Mouse (Mus musculus): ENCODE data around the gene Olfr1392. TPM values are rescaled to one million over a fixed set of nuclear protein-coding genes. Genes with fewer than 3 reads are reported as not detected.

Olfr1392 gene
- polyA plus RNA-seq, 1 experiment = 0.09 TPM

DNA sequence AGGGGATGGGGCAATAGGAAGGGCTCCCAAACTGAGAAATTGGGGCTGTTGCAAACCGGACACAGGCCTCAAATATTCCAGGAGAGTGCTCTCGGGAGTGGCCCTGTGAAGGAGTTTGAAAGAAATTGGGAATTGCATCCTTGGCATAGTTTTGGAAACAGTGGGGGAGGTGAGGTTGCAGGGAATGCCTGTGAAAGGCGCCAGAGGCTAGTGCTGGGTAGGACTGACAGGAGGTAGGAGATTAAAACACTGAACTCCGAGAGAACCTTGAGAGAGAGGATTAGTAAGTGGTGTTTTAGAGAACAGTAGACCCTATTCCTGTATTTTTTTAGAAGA lies 40.5 kb upstream of the Olfr1392 start:
- TF ChIP-seq POLR2A (IDR thresholded peaks at IDR 0.05; ENCODE audit: borderline replicate concordance, extremely low read depth, low read depth, low read length) (no peak), CTCF (IDR thresholded peaks at IDR 0.05; ENCODE audit: insufficient read depth, low read length) (no peak)
- peak overlapping the region; percentile 81 for H3K4me3 ChIP-seq (replicated peaks; ENCODE audit: extremely low read depth, low read depth, low read length)
- WGBS = 2% methylated on average over 4 of the region's 4 CpGs
- peaks cover 25% of the 10 kb centered on the region for H3K4me1 ChIP-seq (ENCODE audit: control insufficient read depth, insufficient read depth, low read length)
- DNase-seq = no peak

DNA sequence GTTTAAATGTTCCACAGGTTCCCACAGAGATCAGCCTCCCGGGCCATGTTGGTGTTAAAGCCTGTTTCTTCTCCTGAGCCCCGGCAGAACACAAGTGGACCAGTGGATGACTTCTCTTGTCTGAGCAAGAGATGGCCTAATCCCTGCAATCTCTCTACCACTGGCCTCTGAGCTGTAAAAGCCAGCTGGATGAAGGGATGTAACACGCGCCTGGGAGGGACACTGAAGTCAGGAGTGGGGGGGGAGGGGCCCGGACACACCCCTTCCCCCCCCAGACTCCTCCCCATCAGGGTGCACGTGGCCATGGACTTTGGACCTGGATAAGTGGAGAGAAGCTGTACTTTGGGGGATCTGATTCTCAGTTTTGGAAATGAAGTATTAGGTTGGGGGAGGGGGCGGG lies 39.9 kb upstream of the Olfr1392 start:
- no peak overlapping the region for H3K4me3 ChIP-seq (replicated peaks; ENCODE audit: extremely low read depth, low read depth, low read length)
- WGBS = 19% methylated on average over 7 of the region's 7 CpGs
- no peak for DNase-seq
- TF ChIP-seq POLR2A (IDR thresholded peaks at IDR 0.05; ENCODE audit: borderline replicate concordance, extremely low read depth, low read depth, low read length) (no peak; the same call in 1 of the 2 replicates), CTCF (IDR thresholded peaks at IDR 0.05; ENCODE audit: insufficient read depth, low read length) (no peak)
- peaks cover 28% of the 10 kb centered on the region for H3K4me1 ChIP-seq (ENCODE audit: control insufficient read depth, insufficient read depth, low read length)

DNA sequence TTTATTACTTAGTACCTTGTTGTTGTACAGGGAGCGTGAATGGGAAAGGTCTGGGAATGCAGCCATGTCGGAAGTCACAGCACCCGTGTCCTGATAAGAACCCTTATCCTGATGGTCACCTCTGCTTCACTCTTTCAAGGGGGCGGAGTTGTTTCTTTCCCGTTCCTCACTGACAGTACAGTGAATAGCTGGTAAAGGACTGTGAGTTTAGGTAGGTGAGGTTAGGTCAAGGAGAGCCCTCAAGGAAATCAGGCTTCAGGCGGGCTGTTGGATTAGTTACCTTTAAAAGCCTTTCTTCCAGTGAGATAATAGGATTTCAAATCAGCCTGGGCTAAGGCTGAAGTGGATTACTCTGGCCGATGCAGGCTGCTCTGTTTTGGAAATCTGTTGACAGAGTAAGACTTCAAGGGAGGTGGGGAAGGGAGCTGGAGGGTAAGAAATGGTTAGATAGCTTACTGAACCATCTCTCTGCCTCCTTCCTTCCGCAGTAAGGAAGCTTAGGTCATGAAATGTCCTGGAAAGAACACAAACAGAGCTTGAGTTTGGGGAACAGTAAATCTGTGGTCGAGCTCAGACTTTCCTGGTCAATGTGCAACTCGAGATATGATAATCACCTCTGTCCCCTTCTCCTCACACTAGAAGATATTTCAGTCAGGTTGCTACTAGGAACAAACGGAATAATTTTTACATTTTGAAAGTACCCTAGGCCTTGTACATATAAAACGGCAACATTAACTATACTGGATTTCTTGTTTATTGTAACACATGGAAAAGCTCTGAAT lies 39.3 kb upstream of the Olfr1392 start:
- DNase-seq = no peak
- WGBS = 22% methylated on average over 12 of the region's 12 CpGs
- TF ChIP-seq POLR2A (IDR thresholded peaks at IDR 0.05; ENCODE audit: borderline replicate concordance, extremely low read depth, low read depth, low read length) = no peak
- TF ChIP-seq CTCF (IDR thresholded peaks at IDR 0.05; ENCODE audit: insufficient read depth, low read length) = no peak
- Histone ChIP-seq H3K4me1 (ENCODE audit: control insufficient read depth, insufficient read depth, low read length) (peaks cover 28% of the 10 kb centered on the region), H3K4me3 (replicated peaks; ENCODE audit: extremely low read depth, low read depth, low read length) (no peak overlapping the region)

DNA sequence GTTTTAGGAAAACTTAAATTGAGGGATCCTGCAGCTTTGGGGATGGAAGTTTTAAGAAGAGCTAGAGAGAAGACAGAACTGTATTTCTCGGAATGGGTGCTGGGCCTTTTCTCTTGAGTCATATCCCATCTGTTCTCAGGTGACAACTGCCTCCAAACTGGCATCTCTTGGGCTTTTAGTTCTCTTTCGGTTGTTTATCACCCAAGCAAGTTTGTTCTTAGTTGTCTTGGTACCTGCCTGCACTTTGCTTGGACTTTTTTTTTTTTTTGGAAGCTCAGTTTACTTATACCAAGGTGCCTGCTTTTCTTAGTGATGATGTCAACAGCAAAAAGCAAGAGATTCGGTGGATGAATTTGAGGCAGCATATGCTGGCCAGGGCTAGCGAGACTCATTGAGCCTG lies 38.6 kb upstream of the Olfr1392 start:
- DNase-seq = no peak
- WGBS = 82% methylated on average over 4 of the region's 4 CpGs
- no peak overlapping the region for H3K4me3 ChIP-seq (replicated peaks; ENCODE audit: extremely low read depth, low read depth, low read length)
- peaks cover 31% of the 10 kb centered on the region for H3K4me1 ChIP-seq (ENCODE audit: control insufficient read depth, insufficient read depth, low read length)
- no peak for TF ChIP-seq POLR2A (IDR thresholded peaks at IDR 0.05; ENCODE audit: borderline replicate concordance, extremely low read depth, low read depth, low read length)
- no peak for TF ChIP-seq CTCF (IDR thresholded peaks at IDR 0.05; ENCODE audit: insufficient read depth, low read length)

DNA sequence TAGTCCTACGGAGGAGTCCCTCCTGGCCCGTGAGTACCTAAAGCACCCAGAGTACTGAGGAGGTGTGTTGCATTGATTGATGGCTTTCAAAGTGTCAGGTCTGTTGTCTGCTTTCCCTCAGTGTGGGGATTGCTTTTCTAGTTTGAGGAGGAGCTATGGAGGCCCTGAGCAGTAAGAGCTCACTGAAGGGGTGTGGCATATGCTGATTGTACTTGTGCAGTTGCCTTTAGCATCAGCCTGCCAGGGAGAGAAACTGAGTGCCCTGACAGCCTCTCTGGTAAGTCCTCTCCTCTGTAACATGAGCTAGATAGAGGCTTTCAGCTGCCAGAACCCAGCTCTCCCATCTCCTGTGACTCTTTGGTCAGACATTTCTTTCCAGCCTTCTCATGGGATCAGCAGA lies 37.8 kb upstream of the Olfr1392 start:
- H3K4me1 ChIP-seq (ENCODE audit: control insufficient read depth, insufficient read depth, low read length) = peaks cover 38% of the 10 kb centered on the region
- DNase-seq = no peak
- no peak overlapping the region for H3K4me3 ChIP-seq (replicated peaks; ENCODE audit: extremely low read depth, low read depth, low read length)
- TF ChIP-seq POLR2A (IDR thresholded peaks at IDR 0.05; ENCODE audit: borderline replicate concordance, extremely low read depth, low read depth, low read length) = no peak
- TF ChIP-seq CTCF (IDR thresholded peaks at IDR 0.05; ENCODE audit: insufficient read depth, low read length) = no peak
- 41% methylated on average over 2 of the region's 2 CpGs for WGBS

DNA sequence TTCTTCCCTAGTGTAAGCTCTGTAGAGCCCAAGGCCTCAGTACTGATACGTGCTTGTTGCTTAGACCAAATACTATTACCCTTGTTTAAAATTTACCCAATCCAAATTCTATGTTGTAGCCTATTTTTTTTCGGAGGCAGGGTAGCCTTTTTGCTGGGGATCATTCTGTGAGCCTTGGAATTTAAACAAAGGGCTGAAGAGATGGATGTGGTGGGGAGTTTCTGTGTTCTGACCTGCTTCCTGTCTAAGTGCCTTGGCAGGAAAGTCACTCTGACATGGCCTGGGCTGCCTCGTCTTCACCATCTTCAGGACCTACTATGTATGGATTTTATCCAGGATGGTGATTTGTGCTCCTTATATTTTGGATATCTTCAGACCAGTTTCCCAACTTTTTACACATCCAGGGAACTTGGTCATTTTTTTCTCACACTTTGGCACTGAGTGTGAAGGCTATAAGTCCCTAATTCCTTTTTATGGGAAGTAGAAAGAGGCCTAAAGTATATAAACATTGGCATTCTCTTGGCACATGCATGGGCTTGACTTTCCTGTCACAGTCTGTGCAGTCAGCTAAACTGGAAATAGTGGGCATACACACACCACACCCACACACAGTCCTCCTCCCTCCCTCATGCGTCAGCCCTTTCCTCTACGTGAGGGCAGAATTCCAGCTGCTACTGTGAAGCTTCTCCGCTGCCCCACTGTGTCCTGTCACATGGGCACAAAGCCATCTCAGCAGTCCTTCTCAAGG lies 36.7 kb upstream of the Olfr1392 start:
- TF ChIP-seq CTCF (IDR thresholded peaks at IDR 0.05; ENCODE audit: insufficient read depth, low read length) = no peak
- TF ChIP-seq POLR2A (IDR thresholded peaks at IDR 0.05; ENCODE audit: borderline replicate concordance, extremely low read depth, low read depth, low read length) = peak; percentile 27; the same call in 1 of the 2 replicates
- no peak overlapping the region for H3K4me3 ChIP-seq (replicated peaks; ENCODE audit: extremely low read depth, low read depth, low read length)
- WGBS = 19% methylated on average over 6 of the region's 6 CpGs
- peaks cover 41% of the 10 kb centered on the region for H3K4me1 ChIP-seq (ENCODE audit: control insufficient read depth, insufficient read depth, low read length)
- no peak for DNase-seq

DNA sequence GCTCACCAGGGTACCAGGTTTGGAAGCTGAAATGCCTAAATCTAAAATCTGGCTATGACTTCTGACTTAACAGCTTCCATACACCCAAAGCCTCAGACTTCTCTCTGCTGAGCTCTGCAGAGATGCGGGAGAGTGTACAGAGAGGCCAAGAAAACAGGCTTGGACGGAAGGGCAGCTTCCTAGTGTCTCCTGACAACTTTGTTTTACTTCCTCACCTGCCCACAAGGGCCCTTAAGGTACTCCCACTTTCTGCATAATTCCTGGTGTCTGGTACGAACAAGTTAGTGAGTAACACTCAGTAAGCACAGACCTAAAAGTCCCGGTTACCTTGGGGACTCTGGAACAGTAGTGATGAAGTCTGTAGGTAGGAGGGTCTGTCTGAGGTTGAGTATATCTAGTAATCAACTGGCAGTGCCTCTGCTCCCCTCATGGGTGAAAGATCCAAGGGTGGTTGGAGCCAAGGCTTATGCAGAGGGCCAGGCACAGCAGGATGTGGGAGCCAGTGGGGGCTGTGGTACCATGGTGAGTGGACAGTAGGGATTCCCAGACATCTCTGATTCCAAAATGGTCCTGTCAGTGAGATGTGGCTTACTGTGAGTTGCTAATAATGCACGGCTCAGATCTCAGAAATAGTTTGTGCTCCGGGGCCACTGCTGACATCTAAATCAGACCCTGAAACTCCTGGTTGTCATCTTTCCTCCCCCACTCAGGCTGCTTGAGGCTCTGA lies 35.9 kb upstream of the Olfr1392 start:
- 29% methylated on average over 6 of the region's 6 CpGs for WGBS
- DNase-seq = no peak
- Histone ChIP-seq H3K4me3 (replicated peaks; ENCODE audit: extremely low read depth, low read depth, low read length) (no peak overlapping the region), H3K4me1 (ENCODE audit: control insufficient read depth, insufficient read depth, low read length) (peaks cover 41% of the 10 kb centered on the region)
- TF ChIP-seq POLR2A (IDR thresholded peaks at IDR 0.05; ENCODE audit: borderline replicate concordance, extremely low read depth, low read depth, low read length) = no peak
- TF ChIP-seq CTCF (IDR thresholded peaks at IDR 0.05; ENCODE audit: insufficient read depth, low read length) = no peak

DNA sequence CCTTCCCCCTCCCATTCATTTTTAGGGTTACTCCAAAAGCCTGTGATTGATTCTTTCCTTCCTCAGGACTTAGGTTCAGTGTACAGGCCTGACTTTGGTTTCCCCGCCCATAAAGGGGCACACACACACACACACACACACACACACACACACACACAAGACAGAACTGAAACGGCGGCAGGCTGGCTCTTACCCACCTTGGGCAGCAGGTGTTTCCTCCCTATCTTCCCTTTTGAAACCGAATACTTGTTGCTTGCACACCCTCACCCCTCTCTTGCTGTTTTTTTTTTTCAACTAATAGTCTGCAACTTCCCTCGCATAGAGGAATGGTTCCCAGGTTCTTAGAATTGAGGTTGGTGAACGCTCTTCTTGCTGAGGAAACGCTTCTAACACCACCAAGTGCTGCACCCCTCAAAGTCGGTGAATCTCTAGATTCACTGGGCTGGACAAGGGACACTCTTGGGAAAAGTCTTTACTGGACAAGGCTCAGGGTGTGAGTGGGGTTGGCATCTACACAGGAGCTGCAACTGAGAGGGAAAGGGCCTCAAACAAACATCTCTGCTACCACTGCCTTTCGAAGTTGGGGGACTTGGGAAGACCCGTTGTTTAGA lies 35.2 kb upstream of the Olfr1392 start:
- no peak for TF ChIP-seq POLR2A (IDR thresholded peaks at IDR 0.05; ENCODE audit: borderline replicate concordance, extremely low read depth, low read depth, low read length)
- TF ChIP-seq CTCF (IDR thresholded peaks at IDR 0.05; ENCODE audit: insufficient read depth, low read length) = no peak
- no peak for DNase-seq
- WGBS = 5% methylated on average over 10 of the region's 10 CpGs
- Histone ChIP-seq H3K4me3 (replicated peaks; ENCODE audit: extremely low read depth, low read depth, low read length) (peak overlapping the region; percentile 75), H3K4me1 (ENCODE audit: control insufficient read depth, insufficient read depth, low read length) (peaks cover 41% of the 10 kb centered on the region)
